Mouse (Mus musculus): ENCODE results near the gene Ccdc36. TPM values are rescaled to one million over a fixed set of nuclear protein-coding genes. Genes with fewer than 3 reads are reported as not detected.

The Ccdc36 gene
- polyA plus RNA-seq, 1 experiment from 2014 or later, result 2.0 TPM

- ATAC-seq (ENCODE audit: insufficient number of reproducible peaks, insufficient read depth, low FRiP score, low TSS enrichment), result no peak
Observed at GRCm38 (mm10) chr9:108441236-108441919, 13.1 kb upstream of the Ccdc36 start.

GRCm38 (mm10) chr9:108440485-108440884, 12.2 kb upstream of the Ccdc36 start:
- H3K4me1 ChIP-seq, result no peaks in the 10 kb centered on the region

More at GRCm38 (mm10) chr9:108441236-108441919, 13.1 kb upstream of the Ccdc36 start:
- Histone ChIP-seq H3K4me3 (no peak overlapping the region), H3K4me1 (no peaks in the 10 kb centered on the region), H3K36me3 (no peaks in the 10 kb centered on the region), H3K9me3 (no peaks in the 10 kb centered on the region), H3K27ac (no peak overlapping the region), H3K27me3 (no peaks in the 10 kb centered on the region), H3K9ac (no peak overlapping the region), H3K4me2 (replicated peaks) (no peak overlapping the region)
- WGBS, result 89% methylated on average over 11 of the region's 11 CpGs

GRCm38 (mm10) chr9:108439176-108439575, 10.9 kb upstream of the Ccdc36 start:
- Histone ChIP-seq H3K9me3 (no peaks in the 10 kb centered on the region), H3K27ac (no peak overlapping the region), H3K27me3 (no peaks in the 10 kb centered on the region), H3K4me3 (no peak overlapping the region), H3K36me3 (no peaks in the 10 kb centered on the region), H3K4me1 (no peaks in the 10 kb centered on the region), H3K4me2 (replicated peaks) (no peak overlapping the region), H3K9ac (no peak overlapping the region)
- no peak for ATAC-seq (ENCODE audit: insufficient number of reproducible peaks, insufficient read depth, low FRiP score, low TSS enrichment)
- WGBS, result 70% methylated on average over 6 of the region's 6 CpGs

More at GRCm38 (mm10) chr9:108440485-108440884, 12.2 kb upstream of the Ccdc36 start:
- Histone ChIP-seq H3K4me3 (no peak overlapping the region), H3K9me3 (no peaks in the 10 kb centered on the region), H3K4me2 (replicated peaks) (no peak overlapping the region), H3K27ac (no peak overlapping the region), H3K27me3 (no peaks in the 10 kb centered on the region), H3K9ac (no peak overlapping the region), H3K36me3 (no peaks in the 10 kb centered on the region)
- ATAC-seq (ENCODE audit: insufficient number of reproducible peaks, insufficient read depth, low FRiP score, low TSS enrichment), result no peak
- WGBS, result 79% methylated on average over 5 of the region's 5 CpGs

- no peaks in the 10 kb centered on the region for H3K4me1 ChIP-seq
- H3K27ac ChIP-seq, result no peak within 1 kb of the TSS
- no peak within 1 kb of the TSS for H3K4me3 ChIP-seq
- H3K9me3 ChIP-seq, result no peaks in the 10 kb centered on the region
- H3K27me3 ChIP-seq, result no peaks in the 10 kb centered on the region
- ATAC-seq (ENCODE audit: insufficient number of reproducible peaks, insufficient read depth, low FRiP score, low TSS enrichment), result no peak
- WGBS, result 77% methylated on average over 3 of the region's 3 CpGs
- H3K9ac ChIP-seq, result no peak within 1 kb of the TSS
- no peaks in the 10 kb centered on the region for H3K36me3 ChIP-seq
- H3K4me2 ChIP-seq (replicated peaks), result no peak within 1 kb of the TSS
Observed at GRCm38 (mm10) chr9:108436182-108436581, 7.9 kb upstream of the Ccdc36 start, which contains the start of gene BC048562. TSS of gene BC048562 (plus strand) at chr9:108436482.

- peak overlapping the region; percentile 20 for H3K4me3 ChIP-seq
- H3K27ac ChIP-seq, result no peak overlapping the region
- H3K36me3 ChIP-seq, result no peaks in the 10 kb centered on the region
Observed at GRCm38 (mm10) chr9:108431431-108432067, 3.3 kb upstream of the Ccdc36 start.

GRCm38 (mm10) chr9:108412221-108412620, 16.1 kb downstream of the Ccdc36 start:
- H3K4me3 ChIP-seq, result no peak overlapping the region

More at GRCm38 (mm10) chr9:108431431-108432067, 3.3 kb upstream of the Ccdc36 start:
- Histone ChIP-seq H3K9ac (0 out of 2 replicates have a peak overlapping the region, but pooled peaks have one; percentile 24), H3K9me3 (no peaks in the 10 kb centered on the region), H3K4me2 (replicated peaks) (peak overlapping the region; percentile 40), H3K27me3 (no peaks in the 10 kb centered on the region), H3K4me1 (no peaks in the 10 kb centered on the region)
- 48% methylated on average over 32 of the region's 32 CpGs for WGBS
- no peak for ATAC-seq (ENCODE audit: insufficient number of reproducible peaks, insufficient read depth, low FRiP score, low TSS enrichment)

GRCm38 (mm10) chr9:108411381-108411942, 16.8 kb downstream of the Ccdc36 start:
- Histone ChIP-seq H3K27me3 (no peaks in the 10 kb centered on the region), H3K9me3 (no peaks in the 10 kb centered on the region), H3K27ac (no peak overlapping the region), H3K4me1 (no peaks in the 10 kb centered on the region), H3K4me2 (replicated peaks) (no peak overlapping the region), H3K9ac (no peak overlapping the region), H3K4me3 (no peak overlapping the region), H3K36me3 (no peaks in the 10 kb centered on the region)
- ATAC-seq (ENCODE audit: insufficient number of reproducible peaks, insufficient read depth, low FRiP score, low TSS enrichment), result no peak
- 80% methylated on average over 9 of the region's 9 CpGs for WGBS

More at GRCm38 (mm10) chr9:108412221-108412620, 16.1 kb downstream of the Ccdc36 start:
- H3K9ac ChIP-seq, result no peak overlapping the region
- no peak overlapping the region for H3K4me2 ChIP-seq (replicated peaks)
- no peaks in the 10 kb centered on the region for H3K9me3 ChIP-seq
- H3K27ac ChIP-seq, result no peak overlapping the region
- H3K4me1 ChIP-seq, result no peaks in the 10 kb centered on the region
- 74% methylated on average over 1 of the region's 1 CpGs for WGBS
- H3K36me3 ChIP-seq, result no peaks in the 10 kb centered on the region
- no peaks in the 10 kb centered on the region for H3K27me3 ChIP-seq
- no peak for ATAC-seq (ENCODE audit: insufficient number of reproducible peaks, insufficient read depth, low FRiP score, low TSS enrichment)

GRCm38 (mm10) chr9:108409535-108409934, 18.7 kb downstream of the Ccdc36 start:
- Histone ChIP-seq H3K27me3 (no peaks in the 10 kb centered on the region), H3K9me3 (no peaks in the 10 kb centered on the region), H3K4me1 (no peaks in the 10 kb centered on the region), H3K4me3 (no peak overlapping the region), H3K4me2 (replicated peaks) (no peak overlapping the region), H3K9ac (no peak overlapping the region), H3K27ac (no peak overlapping the region), H3K36me3 (no peaks in the 10 kb centered on the region)
- ATAC-seq (ENCODE audit: insufficient number of reproducible peaks, insufficient read depth, low FRiP score, low TSS enrichment), result no peak
- WGBS, result 88% methylated on average over 4 of the region's 4 CpGs

- Histone ChIP-seq H3K9me3 (no peaks in the 10 kb centered on the region), H3K4me1 (no peaks in the 10 kb centered on the region), H3K9ac (no peak overlapping the region), H3K4me2 (replicated peaks) (no peak overlapping the region), H3K4me3 (no peak overlapping the region), H3K36me3 (no peaks in the 10 kb centered on the region), H3K27me3 (no peaks in the 10 kb centered on the region), H3K27ac (no peak overlapping the region)
- ATAC-seq (ENCODE audit: insufficient number of reproducible peaks, insufficient read depth, low FRiP score, low TSS enrichment), result no peak
- WGBS, result 81% methylated on average over 8 of the region's 8 CpGs
Observed at GRCm38 (mm10) chr9:108404451-108404850, 23.8 kb downstream of the Ccdc36 start.

GRCm38 (mm10) chr9:108403081-108403480, 25.2 kb downstream of the Ccdc36 start:
- Histone ChIP-seq H3K9me3 (no peaks in the 10 kb centered on the region), H3K36me3 (no peaks in the 10 kb centered on the region), H3K4me3 (no peak overlapping the region), H3K4me1 (no peaks in the 10 kb centered on the region), H3K27me3 (no peaks in the 10 kb centered on the region), H3K4me2 (replicated peaks) (no peak overlapping the region), H3K9ac (no peak overlapping the region), H3K27ac (no peak overlapping the region)
- ATAC-seq (ENCODE audit: insufficient number of reproducible peaks, insufficient read depth, low FRiP score, low TSS enrichment), result no peak
- 87% methylated on average over 4 of the region's 4 CpGs for WGBS

- Histone ChIP-seq H3K9me3 (no peaks in the 10 kb centered on the region), H3K4me1 (no peaks in the 10 kb centered on the region), H3K4me2 (replicated peaks) (no peak overlapping the region), H3K36me3 (no peaks in the 10 kb centered on the region), H3K4me3 (no peak overlapping the region), H3K9ac (no peak overlapping the region), H3K27me3 (no peaks in the 10 kb centered on the region), H3K27ac (no peak overlapping the region)
- no peak for ATAC-seq (ENCODE audit: insufficient number of reproducible peaks, insufficient read depth, low FRiP score, low TSS enrichment)
- 66% methylated on average over 7 of the region's 7 CpGs for WGBS
Observed at GRCm38 (mm10) chr9:108401186-108401960, 26.9 kb downstream of the Ccdc36 start.
